Mouse (Mus musculus) kidney, adult 8-10 months (tissue): Measurements from ENCODE around the gene Krt14.
"Not testable (repeated sequence)": the region's sequence is repeated elsewhere in the genome, so short reads cannot be mapped to it uniquely, and the experiment has no call there.

Experiments
- DNase-seq, 2 experiments: peaks; one replicate each; pipeline ENCODE4 v3.0.0; 2022

Gene Krt14

GRCm38 (mm10) chr11:100207498-100207897, at the start of gene Krt14:
Krt14 (minus strand) TSS chr11:100207548.
- DNase-seq = no peak

GRCm38 (mm10) chr11:100255514-100255913, 48.2 kb upstream of the Krt14 start:
- DNase-seq = no peak

GRCm38 (mm10) chr11:100254360-100255090, 47.2 kb upstream of the Krt14 start:
- no peak for DNase-seq

GRCm38 (mm10) chr11:100248852-100249465, 41.6 kb upstream of the Krt14 start, which contains the start of gene Krt16:
Krt16 (minus strand) TSS chr11:100248902.
- no peak for DNase-seq

GRCm38 (mm10) chr11:100246471-100246870, 39.1 kb upstream of the Krt14 start:
- not testable (repeated sequence) for DNase-seq

- not testable (repeated sequence) for DNase-seq
Observed at GRCm38 (mm10) chr11:100240272-100240671, 32.9 kb upstream of the Krt14 start.

- no peak for DNase-seq
Observed at GRCm38 (mm10) chr11:100221741-100222140, 14.4 kb upstream of the Krt14 start.

GRCm38 (mm10) chr11:100219304-100219703, 12.0 kb upstream of the Krt14 start:
- no peak for DNase-seq

- no peak for DNase-seq
Observed at GRCm38 (mm10) chr11:100208542-100208941, 1.2 kb upstream of the Krt14 start.

- peak; percentile 8 to 18 for DNase-seq
Observed at GRCm38 (mm10) chr11:100203448-100203847, 3.9 kb downstream of the Krt14 start.

GRCm38 (mm10) chr11:100202906-100203305, 4.4 kb downstream of the Krt14 start:
- DNase-seq = no peak

- DNase-seq = no peak
Observed at GRCm38 (mm10) chr11:100200104-100200820, 7.1 kb downstream of the Krt14 start.

GRCm38 (mm10) chr11:100198666-100199065, 8.7 kb downstream of the Krt14 start:
- no peak for DNase-seq

- no peak for DNase-seq
Observed at GRCm38 (mm10) chr11:100192992-100193391, 14.4 kb downstream of the Krt14 start, which contains the start of gene Krt9. Krt9 (minus strand) TSS chr11:100193246.

- no peak for DNase-seq
Observed at GRCm38 (mm10) chr11:100191820-100192219, 15.5 kb downstream of the Krt14 start.

- no peak for DNase-seq
Observed at GRCm38 (mm10) chr11:100186736-100187135, 20.6 kb downstream of the Krt14 start.

GRCm38 (mm10) chr11:100181725-100182124, 25.6 kb downstream of the Krt14 start:
- no peak for DNase-seq

GRCm38 (mm10) chr11:100179260-100179659, 28.1 kb downstream of the Krt14 start:
- no peak for DNase-seq

GRCm38 (mm10) chr11:100178307-100178706, 29.0 kb downstream of the Krt14 start:
- DNase-seq = no peak

GRCm38 (mm10) chr11:100176791-100177190, 30.6 kb downstream of the Krt14 start:
- no peak for DNase-seq

GRCm38 (mm10) chr11:100168765-100169762, 38.3 kb downstream of the Krt14 start:
- peak; percentile 33 to 65 for DNase-seq

- DNase-seq = no peak
Observed at GRCm38 (mm10) chr11:100168071-100168470, 39.3 kb downstream of the Krt14 start.
